Mouse (Mus musculus) liver, postnatal 0 days (tissue): ENCODE results near the gene Irf2bp2.
A peak's percentile ranks its signal among the peaks of the same experiment; 100 is the strongest.

Experiments used
- CTCF ChIP-seq: sonication (generic); IDR thresholded peaks from 2 replicates; pipeline ENCODE4 v1.5.1; 2016; ENCODE audit warnings: antibody characterized with exemption, low read depth
- EP300 ChIP-seq: IDR thresholded peaks from 2 replicates; pipeline ENCODE4 v1.6.1; 2016; ENCODE audit warnings: antibody characterized with exemption, low read depth, mild to moderate bottlenecking

- TF ChIP-seq CTCF = no peak
- TF ChIP-seq EP300 = peak; percentile 88
These were observed 20.4 kb upstream of the Irf2bp2 start for GRCm38 (mm10) chr8:126614062-126614739.
